Mouse (Mus musculus): ENCODE results near the gene Ror2. TPM values are rescaled to one million over a fixed set of nuclear protein-coding genes. Genes with fewer than 3 reads are reported as not detected.
A peak's percentile ranks its signal among the peaks of the same experiment; 100 is the strongest.
"Not testable (repeated sequence)": the region's sequence is repeated elsewhere in the genome, so short reads cannot be mapped to it uniquely, and the experiment has no call there.

Gene Ror2
- 1 to 10 TPM; 9.3 to 9.9 TPM for total RNA-seq (2021)
- long read RNA-seq, experiment 1, transcript Ror2-201 (9 exons, 3,985 nt): major isoform, 8 of 13 reads
- long read RNA-seq, experiment 1, partial matches to known transcripts: 1 of 13 reads
- long read RNA-seq, experiment 1, other reads (novel, unspliced or antisense): 4 of 13 reads
- long read RNA-seq, experiment 2, transcript Ror2-201 (9 exons, 3,985 nt): major isoform, 11 of 19 reads
- long read RNA-seq, experiment 2, partial matches to known transcripts: 6 of 19 reads
- long read RNA-seq, experiment 2, other reads (novel, unspliced or antisense): 2 of 19 reads

GRCm38 (mm10) chr13:53285756-53286361 lies at the start of gene Ror2:
Ror2 (minus strand) TSS chr13:53286124.
- DNase-seq (ENCODE audit: low spot score in 2 of 2): peak; percentile 68 to 83

- no peak for DNase-seq (ENCODE audit: low spot score in 2 of 2)
These were observed 47.8 kb upstream of the Ror2 start for GRCm38 (mm10) chr13:53333769-53334168.

- DNase-seq (ENCODE audit: low spot score in 2 of 2): no peak
These were observed 44.3 kb upstream of the Ror2 start for GRCm38 (mm10) chr13:53330246-53330645.

GRCm38 (mm10) chr13:53325531-53325930 lies 39.6 kb upstream of the Ror2 start:
- no peak for DNase-seq (ENCODE audit: low spot score in 2 of 2)

GRCm38 (mm10) chr13:53323661-53324060 lies 37.7 kb upstream of the Ror2 start:
- no peak for DNase-seq (ENCODE audit: low spot score in 2 of 2)

GRCm38 (mm10) chr13:53320899-53321298 lies 35.0 kb upstream of the Ror2 start:
- no peak for DNase-seq (ENCODE audit: low spot score in 2 of 2)

GRCm38 (mm10) chr13:53316515-53317295 lies 30.8 kb upstream of the Ror2 start:
- DNase-seq (ENCODE audit: low spot score in 2 of 2): no peak

GRCm38 (mm10) chr13:53315757-53316156 lies 29.8 kb upstream of the Ror2 start:
- DNase-seq (ENCODE audit: low spot score in 2 of 2): not testable (repeated sequence)

- no peak for DNase-seq (ENCODE audit: low spot score in 2 of 2)
These were observed 24.5 kb upstream of the Ror2 start for GRCm38 (mm10) chr13:53310442-53310841.

GRCm38 (mm10) chr13:53309661-53310160 lies 23.8 kb upstream of the Ror2 start:
- DNase-seq (ENCODE audit: low spot score in 2 of 2): peak in 1 of 2 experiments; percentile 45

GRCm38 (mm10) chr13:53309148-53309547 lies 23.2 kb upstream of the Ror2 start:
- no peak for DNase-seq (ENCODE audit: low spot score in 2 of 2)

- no peak for DNase-seq (ENCODE audit: low spot score in 2 of 2)
These were observed 20.9 kb upstream of the Ror2 start for GRCm38 (mm10) chr13:53306836-53307235.

- DNase-seq (ENCODE audit: low spot score in 2 of 2): no peak
These were observed 19.3 kb upstream of the Ror2 start for GRCm38 (mm10) chr13:53305256-53305655.

- DNase-seq (ENCODE audit: low spot score in 2 of 2): no peak
These were observed 16.8 kb upstream of the Ror2 start for GRCm38 (mm10) chr13:53302688-53303087.

GRCm38 (mm10) chr13:53293065-53293464 lies 7.1 kb upstream of the Ror2 start:
- no peak for DNase-seq (ENCODE audit: low spot score in 2 of 2)

- no peak for DNase-seq (ENCODE audit: low spot score in 2 of 2)
These were observed 6.3 kb upstream of the Ror2 start for GRCm38 (mm10) chr13:53292244-53292643.

GRCm38 (mm10) chr13:53285261-53285755 lies 616 bp downstream of the Ror2 start:
- peak; percentile 41 to 56 for DNase-seq (ENCODE audit: low spot score in 2 of 2)

- no peak for DNase-seq (ENCODE audit: low spot score in 2 of 2)
These were observed 1.2 kb downstream of the Ror2 start for GRCm38 (mm10) chr13:53284740-53285191.

GRCm38 (mm10) chr13:53281604-53282396 lies 4.1 kb downstream of the Ror2 start:
- DNase-seq (ENCODE audit: low spot score in 2 of 2): no peak

GRCm38 (mm10) chr13:53278908-53279307 lies 7.0 kb downstream of the Ror2 start:
- no peak for DNase-seq (ENCODE audit: low spot score in 2 of 2)

- DNase-seq (ENCODE audit: low spot score in 2 of 2): no peak
These were observed 9.5 kb downstream of the Ror2 start for GRCm38 (mm10) chr13:53276381-53276780.
